Mouse (Mus musculus) layer of hippocampus, adult 6 months (tissue): Measurements from ENCODE around the gene Hoxa4. TPM values are rescaled to one million over a fixed set of nuclear protein-coding genes. Genes with fewer than 3 reads are reported as not detected.

Experiments used
- long read RNA-seq, 2 experiments: library from polyadenylated mRNA; unstranded; transcript quantifications; one replicate each; pipeline ENCODE4 v2.0.0; 2019 to 2020
- microRNA-seq: library from miRNA; unstranded; fragments of <30 nt; microRNA quantifications from one replicate; pipeline ENCODE4 v1.2.0, GENCODE M21; 2020
- polyA plus RNA-seq: library from polyadenylated mRNA; unstranded; fragments of <200 nt; fragmentation: Nextera tagmentation; gene quantifications from 2 replicates; pipeline ENCODE4 v1.2.3, GENCODE M21; 2021

The Hoxa4 gene
- polyA plus RNA-seq: not detected in 2 replicates
- long read RNA-seq, experiment 1: 0 reads
- long read RNA-seq, experiment 2: 0 reads

DNA sequence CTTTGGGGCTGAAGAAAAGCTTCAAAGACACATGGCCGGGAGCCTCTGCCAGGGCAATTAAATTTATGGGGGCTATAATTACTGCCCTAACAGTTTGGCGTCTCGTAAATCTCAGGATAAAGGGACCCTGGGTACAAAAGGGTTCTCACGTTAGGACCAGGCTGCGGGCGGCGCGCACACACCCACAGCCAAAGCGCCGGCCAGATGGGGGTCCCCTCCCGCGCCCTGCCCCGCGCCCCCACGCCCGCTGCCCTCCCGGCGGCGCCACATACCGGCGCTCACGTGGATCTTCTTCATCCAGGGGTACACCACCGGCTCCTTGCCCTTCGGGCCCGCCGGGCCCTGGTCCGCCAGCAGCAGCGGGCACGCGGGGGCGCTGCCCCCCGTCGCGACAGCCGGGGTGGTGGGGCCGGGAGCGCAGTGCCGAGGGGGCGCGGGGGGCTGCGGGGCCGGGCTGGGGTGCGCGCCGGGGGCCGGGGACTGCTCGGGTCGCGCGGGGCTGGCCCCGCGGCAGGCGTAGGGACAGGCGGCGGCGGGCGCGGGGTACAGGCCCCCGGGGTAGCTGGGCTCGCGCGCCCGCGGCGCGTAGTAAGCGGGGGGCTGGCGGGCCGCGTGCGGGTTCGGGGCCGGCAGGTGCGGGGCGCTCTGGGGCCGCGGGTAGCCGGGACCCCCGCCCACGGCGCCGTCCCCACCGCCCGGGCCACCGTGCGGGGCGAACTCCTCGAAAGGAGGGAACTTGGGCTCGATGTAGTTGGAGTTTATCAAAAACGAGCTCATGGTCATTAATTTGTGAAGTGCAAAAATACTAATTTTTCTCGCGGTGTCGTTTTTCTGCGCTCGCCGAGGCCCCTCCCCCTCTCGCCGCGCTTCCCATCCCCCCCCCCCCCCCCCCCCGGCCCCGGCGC is at the start of gene Hoxa4:
Hoxa4 (minus strand) TSS at position 848 of the 905 bp plus-strand sequence.

GRCm38 (mm10) chr6:52240389-52241000 is 48.9 kb upstream of the Hoxa4 start, which contains the start of gene Hoxa10:
Hoxa10 (minus strand) TSS chr6:52240854.

DNA sequence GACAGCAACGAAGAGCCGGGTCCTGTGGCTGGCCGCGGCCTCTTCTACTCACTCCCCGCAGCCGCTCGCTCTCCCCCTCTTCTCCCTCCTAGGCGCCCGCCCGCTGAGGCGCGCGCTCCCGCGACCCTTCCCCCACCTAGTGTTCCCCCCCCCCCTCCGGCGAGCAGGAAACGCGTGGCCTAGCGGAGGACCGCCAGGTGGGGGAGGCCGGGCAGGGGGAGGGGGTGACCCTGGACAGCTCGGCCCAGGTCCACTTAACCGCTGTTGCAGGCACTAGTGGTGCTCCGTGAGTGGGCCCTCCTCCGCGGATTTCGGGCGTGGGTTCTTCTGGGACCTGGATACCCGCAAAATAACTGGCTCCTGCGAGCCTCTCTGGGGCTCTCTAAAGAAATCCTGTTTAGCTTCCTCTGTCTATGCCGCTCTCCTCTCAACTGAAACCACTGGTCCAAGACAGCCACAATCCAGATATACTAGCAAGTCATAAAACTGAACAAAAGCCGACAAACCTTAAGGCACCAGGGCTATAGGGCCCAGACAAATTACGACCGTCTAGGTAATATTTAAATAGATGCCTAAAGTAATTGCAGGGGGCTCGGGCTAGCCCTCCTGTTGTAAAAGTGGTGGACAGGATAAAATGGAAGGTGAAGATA is 39.1 kb upstream of the Hoxa4 start, which contains the start of gene Hoxa9:
Hoxa9 (minus strand) TSS at position 574 of the 650 bp plus-strand sequence.

GRCm38 (mm10) chr6:52221337-52221992 is 29.9 kb upstream of the Hoxa4 start, which contains the start of gene Hoxa7:
Hoxa7 (minus strand) TSS chr6:52221854.

GRCm38 (mm10) chr6:52213119-52213986 is 21.8 kb upstream of the Hoxa4 start, which contains the start of the genes Hoxa3 and Gm28308:
Hoxa3 (minus strand) TSS chr6:52213336.
Gm28308 (minus strand) TSS chr6:52213339.

DNA sequence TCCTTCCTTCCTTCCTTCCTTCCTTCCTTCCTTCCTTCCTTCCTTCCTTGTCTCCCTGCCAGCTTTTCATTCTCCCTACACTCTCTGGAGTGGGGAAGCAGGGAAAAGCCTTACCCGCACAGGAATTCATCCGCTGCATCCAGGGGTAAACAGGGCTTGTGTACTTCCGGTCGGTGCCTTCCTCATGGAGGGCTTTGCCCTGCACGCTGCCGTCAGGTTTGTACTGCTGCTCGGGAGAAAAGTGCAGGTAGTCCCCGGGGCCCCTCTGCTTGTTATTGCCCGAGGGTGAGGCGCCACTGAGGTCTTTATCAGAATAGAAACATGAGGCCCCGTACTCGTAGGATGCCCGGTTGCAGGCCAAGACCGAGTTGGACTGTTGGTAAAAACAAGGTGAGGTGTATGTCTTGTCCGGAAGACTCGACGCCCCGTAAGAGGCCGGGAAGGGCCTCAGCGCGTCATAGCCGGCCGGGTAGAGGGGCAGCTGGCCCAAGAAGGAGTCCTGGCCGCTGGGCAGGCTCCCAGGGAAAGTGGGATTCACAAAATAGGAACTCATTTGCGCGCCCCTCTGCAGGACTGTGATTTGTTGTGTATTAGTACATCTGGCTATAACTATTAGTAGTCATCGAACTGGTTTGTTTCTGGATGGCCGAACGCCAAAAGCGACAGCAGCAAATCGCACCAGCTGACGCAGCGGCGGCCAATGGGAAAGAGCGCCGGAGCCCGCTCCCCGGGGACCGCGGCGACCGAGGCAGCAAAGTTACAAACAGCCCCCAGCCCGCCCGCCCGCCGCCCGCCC is 16.7 kb upstream of the Hoxa4 start, which contains the start of gene Hoxa6:
Hoxa6 (minus strand) TSS at position 651 of the 796 bp plus-strand sequence.

DNA sequence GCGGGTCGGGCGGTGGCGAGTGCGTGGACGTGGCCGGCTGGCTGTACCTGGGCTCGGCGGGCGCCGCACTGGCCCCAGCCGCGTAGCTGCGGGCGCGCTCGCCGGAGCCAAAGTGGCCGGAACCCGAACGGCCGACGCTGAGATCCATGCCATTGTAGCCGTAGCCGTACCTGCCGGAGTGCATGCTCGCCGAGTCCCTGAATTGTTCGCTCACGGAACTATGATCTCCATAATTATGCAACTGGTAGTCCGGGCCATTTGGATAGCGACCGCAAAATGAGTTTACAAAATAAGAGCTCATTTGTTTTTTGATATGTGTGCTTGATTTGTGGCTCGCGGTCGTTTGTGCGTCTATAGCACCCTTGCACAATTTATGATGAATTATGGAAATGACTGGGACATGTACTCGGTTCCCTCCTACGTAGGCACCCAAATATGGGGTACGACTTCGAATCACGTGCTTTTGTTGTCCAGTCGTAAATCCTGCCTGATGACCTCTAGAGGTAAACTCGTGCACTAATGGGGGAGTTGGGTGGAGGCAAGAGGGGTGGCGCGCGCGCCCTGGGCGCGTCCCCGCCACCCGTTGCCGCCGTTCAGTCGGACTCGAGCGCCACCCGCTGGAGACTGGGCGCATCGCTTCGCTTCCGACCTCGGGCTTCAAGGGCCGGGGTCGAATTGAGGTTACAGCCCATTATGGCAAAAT is 12.6 kb upstream of the Hoxa4 start, which contains the start of gene Hoxa5:
Hoxa5 (minus strand) TSS at position 538 of the 703 bp plus-strand sequence.

DNA sequence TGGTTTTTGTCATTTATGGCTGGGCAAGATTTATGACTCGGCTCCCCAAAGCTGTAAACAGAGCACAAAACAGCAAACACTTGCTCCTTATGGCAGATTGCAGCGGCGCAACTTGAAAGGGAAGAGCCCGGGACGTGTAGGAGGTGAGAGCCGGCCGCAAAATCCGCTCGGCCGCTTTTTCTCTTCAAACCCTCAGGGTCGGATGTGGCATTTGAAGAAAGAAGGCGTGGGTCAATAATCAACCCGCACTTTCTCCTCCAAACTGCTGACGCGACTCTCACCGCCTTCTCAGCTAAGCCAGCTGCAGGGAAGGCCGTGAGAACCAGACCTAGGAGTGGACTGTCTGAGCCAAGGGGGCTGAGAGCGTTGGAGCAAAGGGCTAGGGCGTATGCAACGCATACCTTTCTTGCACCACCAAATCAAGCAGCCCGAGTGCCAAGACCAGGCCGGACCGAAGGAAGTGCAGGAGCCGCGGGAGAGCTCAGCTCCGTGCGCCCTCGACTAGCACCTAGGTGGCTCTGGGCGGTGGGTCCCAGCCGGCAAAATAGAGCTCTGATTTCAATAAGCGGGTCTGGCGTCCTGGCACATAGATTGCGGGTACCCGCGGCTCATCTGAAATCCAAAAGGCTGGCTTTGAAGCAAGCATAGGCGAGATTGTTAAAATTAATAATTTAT is 14.4 kb downstream of the Hoxa4 start, which contains the start of gene 5730596B20Rik:
5730596B20Rik (plus strand) TSS at position 438 of the 675 bp plus-strand sequence.

GRCm38 (mm10) chr6:52164626-52165440 is 26.7 kb downstream of the Hoxa4 start, which contains the start of gene Hoxa2:
Hoxa2 (minus strand) TSS chr6:52164831.

DNA sequence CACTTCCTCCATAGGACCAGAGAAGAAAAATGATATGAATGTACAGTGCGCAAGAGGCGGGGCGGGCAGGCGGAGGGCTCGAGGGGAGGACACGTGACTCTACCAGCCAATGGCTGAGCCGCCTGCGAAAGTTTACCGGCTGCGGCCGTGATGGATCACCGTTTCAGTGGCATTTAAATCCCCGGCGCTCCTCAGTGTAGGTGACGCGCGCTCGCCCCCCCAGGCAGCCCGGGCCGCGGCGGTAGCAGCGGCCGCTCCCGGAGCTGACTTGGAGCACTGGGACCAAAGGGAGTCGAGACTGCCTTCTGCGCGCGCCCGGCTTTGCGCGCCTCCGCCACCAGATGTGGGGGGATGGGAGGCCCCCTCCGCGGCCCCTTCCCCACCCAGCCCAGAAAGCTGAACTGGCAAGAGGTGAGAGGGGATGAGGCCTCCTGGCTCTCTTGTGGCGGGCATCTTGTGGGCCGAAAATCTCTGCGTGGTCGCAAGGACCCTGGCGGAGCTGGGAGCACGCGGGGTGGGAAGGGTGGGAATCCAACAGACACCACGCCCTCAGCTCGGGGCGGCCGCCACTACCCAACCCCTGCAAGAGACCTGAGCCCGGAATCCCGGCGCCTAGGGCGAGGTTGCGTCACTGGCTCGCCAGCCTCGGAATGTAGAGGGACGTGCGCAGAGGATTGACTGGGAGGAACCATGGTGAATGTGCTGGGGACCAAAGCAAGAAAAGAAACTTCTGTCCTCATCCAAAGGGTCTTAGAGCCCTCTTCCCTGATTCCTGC is 33.1 kb downstream of the Hoxa4 start, which contains the start of gene Hoxa1:
Hoxa1 (minus strand) TSS at position 42 of the 776 bp plus-strand sequence.

Small RNA genes within 50 kb of the gene (microRNA-seq; reads per million reads assigned to microRNA genes)
- gene Mir196b: not detected

Other genes starting within 250 kb of the Hoxa4 start
- gene Skap2, start 179.2 kb downstream of the Hoxa4 start, polyA plus RNA-seq: 13.2 and 17.0 TPM in 2 replicates
- not detected in 2 replicates for gene Hoxa1, start 33.4 kb downstream of the Hoxa4 start, polyA plus RNA-seq
- gene Hoxa2, start 26.9 kb downstream of the Hoxa4 start, polyA plus RNA-seq: not detected in 2 replicates
- gene 5730596B20Rik, start 14.3 kb downstream of the Hoxa4 start, polyA plus RNA-seq: not detected in 2 replicates
- gene Hoxa5, start 12.8 kb upstream of the Hoxa4 start, polyA plus RNA-seq: not detected in 2 replicates
- gene Hoxa6, start 17.0 kb upstream of the Hoxa4 start, polyA plus RNA-seq: not detected in 2 replicates
- not detected in 2 replicates for gene Hoxa3, start 21.6 kb upstream of the Hoxa4 start, polyA plus RNA-seq
- not detected in 2 replicates for gene Gm28308, start 21.6 kb upstream of the Hoxa4 start, polyA plus RNA-seq
- gene Hoxa7, start 30.1 kb upstream of the Hoxa4 start, polyA plus RNA-seq: 0.29 TPM in 1 of 2 replicates, not detected in the other
- gene Hoxa9, start 39.3 kb upstream of the Hoxa4 start, polyA plus RNA-seq: not detected in 2 replicates
- gene Hoxa10, start 49.1 kb upstream of the Hoxa4 start, polyA plus RNA-seq: not detected in 2 replicates
- gene Hoxa11, start 54.1 kb upstream of the Hoxa4 start, polyA plus RNA-seq: not detected in 2 replicates
- gene Hoxa13, start 69.1 kb upstream of the Hoxa4 start, polyA plus RNA-seq: not detected in 2 replicates
- not detected in 2 replicates for gene Evx1, start 121.7 kb upstream of the Hoxa4 start, polyA plus RNA-seq